Mouse (Mus musculus): Measurements from ENCODE around the gene Tfeb. TPM values are rescaled to one million over a fixed set of nuclear protein-coding genes. Genes with fewer than 3 reads are reported as not detected.

The Tfeb gene
- 2.2 TPM in 2 replicates for polyA plus RNA-seq (2015; fragmentation: Nextera tagmentation; extraction: Ambion mirVana)

DNA sequence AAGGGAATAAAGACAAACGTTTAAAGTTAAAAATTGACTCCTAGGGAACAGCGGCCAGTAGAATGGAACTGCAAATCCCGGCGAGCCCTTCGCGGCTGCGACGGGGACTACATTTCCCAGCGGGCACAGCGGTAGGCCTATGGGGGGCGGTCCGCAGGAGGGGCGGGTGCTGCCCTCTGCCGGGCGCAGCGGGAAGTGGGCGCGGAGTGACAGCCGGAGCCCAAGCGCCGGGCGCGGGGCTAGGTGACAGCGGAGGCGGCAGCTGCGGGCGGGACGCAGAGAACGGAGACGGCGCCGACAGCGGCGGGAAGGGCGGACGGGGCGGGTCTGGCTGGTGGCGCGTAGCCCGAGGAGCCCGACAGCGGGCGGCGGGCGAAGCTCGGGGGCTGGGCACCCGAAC lies at the start of gene Tfeb:
Gene Tfeb, plus strand, starts transcription at position 175 of the 400 bp plus-strand sequence.
- no peak within 1 kb of the TSS for H3K27ac ChIP-seq (ENCODE audit: low read length)
- no peaks in the 10 kb centered on the region for H3K36me3 ChIP-seq (ENCODE audit: control insufficient read depth, insufficient read depth)
- peaks cover 18% of the 10 kb centered on the region for H3K4me1 ChIP-seq (replicated peaks; ENCODE audit: control insufficient read depth, insufficient read depth, low read length)
- H3K27me3 ChIP-seq (replicated peaks; ENCODE audit: control insufficient read depth, insufficient read depth, low read length): peaks cover 24% of the 10 kb centered on the region
- peak within 1 kb of the TSS; percentile 96 for H3K4me2 ChIP-seq (ENCODE audit: low read length)
- peak; percentile 91 for ATAC-seq
- WGBS: under 1% methylated on average over 46 of the region's 47 CpGs
- 0 out of 2 replicates have a peak, but pooled peaks cover 3% of the 10 kb centered on the region for H3K9me3 ChIP-seq (ENCODE audit: control insufficient read depth, low read length)
- peak within 1 kb of the TSS; percentile 54 for H3K9ac ChIP-seq (replicated peaks; ENCODE audit: low read depth, low read length)
- H3K4me3 ChIP-seq (replicated peaks; ENCODE audit: low read length): peak within 1 kb of the TSS; percentile 64

DNA sequence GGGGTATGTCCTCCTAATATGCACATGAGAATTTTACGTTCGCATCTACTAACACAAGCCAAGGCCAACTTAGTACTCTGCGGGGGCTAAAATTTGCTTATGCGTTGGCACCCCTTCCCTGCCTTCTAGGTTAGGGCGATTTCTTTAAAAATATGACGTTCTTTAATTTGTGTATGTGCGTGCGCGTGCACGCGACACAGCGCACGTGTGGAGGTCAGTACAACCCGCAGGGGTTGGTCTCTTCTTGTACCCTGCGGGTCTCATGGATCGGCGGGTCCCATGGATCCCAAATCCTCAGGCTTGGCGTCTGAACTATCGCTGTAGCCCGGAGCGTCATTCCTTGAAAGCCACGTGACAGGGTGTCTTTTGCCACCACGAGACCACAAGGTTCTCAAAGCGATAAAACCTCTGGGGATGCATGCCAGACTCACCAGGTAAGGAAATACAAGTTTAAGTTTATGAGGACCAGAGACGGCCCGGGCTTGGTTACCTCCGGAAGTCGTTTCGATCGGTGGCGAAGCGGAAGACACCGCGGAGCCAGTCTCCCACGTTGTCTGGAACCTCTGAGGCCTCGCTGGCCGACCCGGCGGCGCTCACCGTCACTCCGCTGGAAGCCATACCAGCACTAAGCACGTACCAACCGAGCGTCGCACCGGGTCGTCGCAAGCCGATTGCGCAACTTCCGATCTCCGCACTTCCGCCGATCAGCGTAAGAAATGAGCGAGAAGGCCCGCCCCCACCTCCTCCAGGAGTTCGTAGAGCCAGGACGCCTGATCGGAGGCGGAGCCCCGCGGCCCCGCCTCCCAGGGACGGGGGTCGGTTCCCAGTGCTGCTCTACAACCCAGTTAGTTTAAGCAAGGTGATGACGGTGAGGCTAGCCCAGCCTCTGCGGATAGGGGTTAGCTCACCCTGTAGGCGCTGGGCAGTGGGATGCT lies 49.2 kb upstream of the Tfeb start:
- Histone ChIP-seq H3K9me3 (ENCODE audit: control insufficient read depth, low read length) (no peaks in the 10 kb centered on the region), H3K4me1 (replicated peaks; ENCODE audit: control insufficient read depth, insufficient read depth, low read length) (peaks cover 15% of the 10 kb centered on the region), H3K4me2 (ENCODE audit: low read length) (peak overlapping the region; percentile 99), H3K4me3 (replicated peaks; ENCODE audit: low read length) (peak overlapping the region; percentile 82), H3K27me3 (replicated peaks; ENCODE audit: control insufficient read depth, insufficient read depth, low read length) (no peaks in the 10 kb centered on the region), H3K36me3 (ENCODE audit: control insufficient read depth, insufficient read depth) (peaks cover 3% of the 10 kb centered on the region; the same call in 1 of the 2 replicates), H3K9ac (replicated peaks; ENCODE audit: low read depth, low read length) (peak overlapping the region; percentile 92), H3K27ac (ENCODE audit: low read length) (peak overlapping the region; percentile 79)
- peak; percentile 92 for ATAC-seq
- WGBS: under 1% methylated on average over 70 of the region's 70 CpGs

DNA sequence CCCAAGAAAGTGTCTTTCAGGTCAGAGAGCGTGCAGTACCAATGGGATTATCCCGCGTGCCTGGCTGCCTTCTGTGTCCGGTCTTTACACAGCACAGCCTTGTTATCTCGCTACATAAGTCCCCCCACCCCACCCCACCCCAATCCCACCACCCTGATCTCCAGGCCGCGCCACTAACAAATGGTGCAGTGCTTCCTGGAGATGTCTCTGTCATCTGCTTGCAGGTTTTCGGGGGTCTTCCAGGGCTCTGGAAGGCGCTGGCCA lies 48.6 kb upstream of the Tfeb start, which contains the start of gene Tomm6:
Gene Tomm6, minus strand, starts transcription at position 43 of the 264 bp plus-strand sequence.
- Histone ChIP-seq H3K4me1 (replicated peaks; ENCODE audit: control insufficient read depth, insufficient read depth, low read length) (peaks cover 15% of the 10 kb centered on the region), H3K27ac (ENCODE audit: low read length) (peak within 1 kb of the TSS; percentile 79), H3K27me3 (replicated peaks; ENCODE audit: control insufficient read depth, insufficient read depth, low read length) (0 out of 2 replicates have a peak, but pooled peaks cover under 1% of the 10 kb centered on the region), H3K4me3 (replicated peaks; ENCODE audit: low read length) (peak within 1 kb of the TSS; percentile 82), H3K9me3 (ENCODE audit: control insufficient read depth, low read length) (no peaks in the 10 kb centered on the region), H3K9ac (replicated peaks; ENCODE audit: low read depth, low read length) (peak within 1 kb of the TSS; percentile 92), H3K36me3 (ENCODE audit: control insufficient read depth, insufficient read depth) (0 out of 2 replicates have a peak, but pooled peaks cover 3% of the 10 kb centered on the region), H3K4me2 (ENCODE audit: low read length) (peak within 1 kb of the TSS; percentile 99)
- WGBS: 0% methylated on average over 9 of the region's 9 CpGs
- no peak for ATAC-seq

DNA sequence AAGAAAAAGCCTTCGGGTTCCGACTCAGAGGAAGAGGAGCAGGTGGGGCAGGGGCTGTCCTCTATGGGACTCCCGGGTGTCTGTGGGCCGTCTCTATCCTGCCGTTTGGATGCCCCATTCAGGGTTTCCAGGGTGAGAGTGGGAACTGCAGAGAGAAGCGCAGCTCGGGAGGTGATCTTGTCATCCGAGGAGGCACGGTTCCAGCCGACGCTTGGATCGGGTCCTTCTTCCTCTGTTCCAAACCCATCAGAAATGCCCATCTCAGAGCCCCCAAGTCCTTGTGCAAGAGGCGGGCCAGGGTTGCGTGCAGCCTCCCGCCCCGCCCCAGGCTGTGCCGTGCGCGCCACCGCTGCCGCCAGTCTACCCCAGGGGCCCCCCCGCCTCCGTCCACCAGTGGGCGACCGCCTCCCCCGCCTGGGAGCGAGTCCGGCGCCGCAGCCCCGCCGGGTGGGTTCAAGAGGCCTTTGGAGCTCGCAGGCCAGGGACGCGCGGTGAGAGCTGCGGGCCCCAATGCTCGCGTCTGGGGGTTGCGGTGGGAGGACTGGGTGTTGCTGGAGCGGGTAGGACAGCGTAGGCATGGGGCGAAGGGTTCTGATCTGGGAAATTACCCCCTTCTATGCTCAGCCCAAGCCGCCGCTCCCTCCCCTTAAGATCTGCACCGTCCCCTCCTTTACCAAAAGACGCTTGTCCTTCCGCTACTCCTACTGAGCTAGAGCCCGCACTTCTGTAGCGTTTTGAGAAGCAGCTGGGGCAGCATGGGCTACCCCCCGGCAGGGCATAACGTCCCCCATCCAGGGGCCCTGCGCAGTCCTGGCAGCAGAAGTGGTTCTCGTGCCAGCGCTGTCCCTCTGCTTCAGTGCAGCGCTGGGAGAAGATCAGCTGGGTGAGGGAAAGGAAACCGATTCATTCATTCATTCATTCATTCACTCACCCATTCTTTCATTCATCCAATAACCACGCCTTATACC lies 47.9 kb upstream of the Tfeb start, which contains the start of gene Frs3:
Gene Frs3, plus strand, starts transcription at position 423 of the 968 bp plus-strand sequence.
- 0 out of 2 replicates have a peak, but pooled peaks cover 3% of the 10 kb centered on the region for H3K36me3 ChIP-seq (ENCODE audit: control insufficient read depth, insufficient read depth)
- H3K4me1 ChIP-seq (replicated peaks; ENCODE audit: control insufficient read depth, insufficient read depth, low read length): peaks cover 15% of the 10 kb centered on the region
- peaks cover 3% of the 10 kb centered on the region; the same call in 1 of the 2 replicates for H3K27me3 ChIP-seq (replicated peaks; ENCODE audit: control insufficient read depth, insufficient read depth, low read length)
- peak; percentile 67 for ATAC-seq
- peak within 1 kb of the TSS; percentile 82 for H3K4me3 ChIP-seq (replicated peaks; ENCODE audit: low read length)
- no peaks in the 10 kb centered on the region for H3K9me3 ChIP-seq (ENCODE audit: control insufficient read depth, low read length)
- peak within 1 kb of the TSS; percentile 92 for H3K9ac ChIP-seq (replicated peaks; ENCODE audit: low read depth, low read length)
- H3K4me2 ChIP-seq (ENCODE audit: low read length): peak within 1 kb of the TSS; percentile 99
- WGBS: under 1% methylated on average over 50 of the region's 58 CpGs
- peak within 1 kb of the TSS; percentile 79 for H3K27ac ChIP-seq (ENCODE audit: low read length)

DNA sequence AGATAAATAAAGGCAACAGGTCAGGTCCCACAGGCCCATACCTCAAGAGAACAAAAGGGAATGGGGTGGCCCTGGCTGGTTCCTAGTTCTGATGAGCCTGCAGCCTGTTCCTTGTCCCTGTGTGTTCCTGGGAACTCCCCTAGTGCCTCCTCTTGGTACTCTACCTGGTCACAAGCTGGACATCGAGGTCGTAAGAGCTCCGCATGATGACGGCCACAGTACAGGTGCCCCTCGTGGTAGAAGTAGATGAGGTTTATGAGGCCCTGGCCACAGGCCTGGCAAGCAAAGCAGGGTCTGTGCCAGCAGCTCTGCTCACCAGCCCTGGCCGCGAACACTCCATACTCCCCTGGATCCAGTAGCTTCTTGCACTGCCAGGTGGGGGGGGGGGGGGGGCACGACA lies 46.9 kb upstream of the Tfeb start:
- Histone ChIP-seq H3K9ac (replicated peaks; ENCODE audit: low read depth, low read length) (no peak overlapping the region), H3K27ac (ENCODE audit: low read length) (no peak overlapping the region), H3K36me3 (ENCODE audit: control insufficient read depth, insufficient read depth) (no peaks in the 10 kb centered on the region), H3K4me1 (replicated peaks; ENCODE audit: control insufficient read depth, insufficient read depth, low read length) (peaks cover 20% of the 10 kb centered on the region), H3K9me3 (ENCODE audit: control insufficient read depth, low read length) (no peaks in the 10 kb centered on the region), H3K4me3 (replicated peaks; ENCODE audit: low read length) (peak overlapping the region; percentile 82; the same call in 1 of the 2 replicates), H3K4me2 (ENCODE audit: low read length) (peak overlapping the region; percentile 83; the same call in 1 of the 2 replicates), H3K27me3 (replicated peaks; ENCODE audit: control insufficient read depth, insufficient read depth, low read length) (peaks cover 3% of the 10 kb centered on the region; the same call in 1 of the 2 replicates)
- WGBS: 79% methylated on average over 8 of the region's 8 CpGs
- ATAC-seq: no peak

DNA sequence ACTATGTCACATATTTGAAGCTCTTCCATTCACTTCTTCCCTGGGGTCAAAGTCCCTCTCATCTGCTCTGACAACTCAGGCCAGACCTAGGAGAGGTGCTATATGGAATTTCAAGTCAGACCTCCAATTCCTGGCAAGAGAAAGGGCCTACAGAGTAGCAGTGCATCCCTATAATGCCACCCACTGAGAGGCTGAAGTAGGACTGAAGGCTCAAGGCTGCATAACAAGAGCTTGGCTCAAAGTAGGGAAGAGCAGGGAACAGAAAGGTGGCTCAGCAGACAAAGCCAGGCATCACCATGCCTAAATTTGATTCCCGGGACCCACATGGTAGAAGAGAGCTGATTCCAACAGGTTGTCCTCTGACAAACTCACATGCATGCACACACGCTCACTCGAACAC lies 45.2 kb upstream of the Tfeb start:
- H3K36me3 ChIP-seq (ENCODE audit: control insufficient read depth, insufficient read depth): no peaks in the 10 kb centered on the region
- peaks cover 3% of the 10 kb centered on the region; the same call in 1 of the 2 replicates for H3K27me3 ChIP-seq (replicated peaks; ENCODE audit: control insufficient read depth, insufficient read depth, low read length)
- H3K4me2 ChIP-seq (ENCODE audit: low read length): no peak overlapping the region
- H3K4me1 ChIP-seq (replicated peaks; ENCODE audit: control insufficient read depth, insufficient read depth, low read length): peaks cover 23% of the 10 kb centered on the region
- no peaks in the 10 kb centered on the region for H3K9me3 ChIP-seq (ENCODE audit: control insufficient read depth, low read length)
- 87% methylated on average over 3 of the region's 3 CpGs for WGBS
- no peak overlapping the region for H3K4me3 ChIP-seq (replicated peaks; ENCODE audit: low read length)
- no peak overlapping the region for H3K27ac ChIP-seq (ENCODE audit: low read length)
- H3K9ac ChIP-seq (replicated peaks; ENCODE audit: low read depth, low read length): no peak overlapping the region
- no peak for ATAC-seq

DNA sequence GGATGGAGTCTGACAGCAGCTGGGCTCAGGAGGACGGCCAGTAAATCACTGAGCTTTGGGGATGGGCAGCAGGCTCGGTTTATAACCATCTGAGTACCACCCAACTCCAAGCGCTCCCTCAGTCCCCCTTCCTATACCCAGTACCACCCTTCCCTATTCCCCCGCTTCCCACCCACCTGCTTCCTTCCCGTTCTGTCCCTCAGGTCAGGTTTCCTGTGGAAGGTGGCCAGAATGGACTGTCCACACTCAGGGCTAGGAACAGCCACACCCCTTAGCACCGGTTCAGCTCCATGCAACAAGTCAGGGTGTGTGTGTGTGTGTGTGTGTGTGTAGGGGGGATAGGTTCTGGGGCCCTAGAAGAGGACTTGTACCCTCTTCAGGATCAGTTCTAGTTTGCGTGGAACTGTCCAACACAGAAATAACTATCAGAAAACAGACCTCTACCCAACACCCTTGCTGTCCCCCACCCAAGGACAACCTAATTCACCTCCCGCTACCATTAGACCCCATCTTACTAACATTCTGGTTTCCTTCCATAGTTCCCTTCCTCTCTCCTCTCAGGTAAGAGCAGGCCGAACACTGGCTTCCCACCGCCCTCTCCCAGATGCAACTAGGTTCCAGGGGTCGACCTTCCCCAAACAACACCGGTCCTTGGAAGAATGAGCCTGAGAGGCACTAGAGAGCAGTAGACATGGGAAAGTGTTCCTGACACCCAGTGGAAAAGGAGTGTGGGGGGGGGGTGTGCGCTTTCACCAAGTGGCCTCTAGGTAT lies 43.0 kb upstream of the Tfeb start:
- no peak for ATAC-seq
- 39% methylated on average over 13 of the region's 13 CpGs for WGBS
- Histone ChIP-seq H3K4me2 (ENCODE audit: low read length) (peak overlapping the region; percentile 81), H3K9me3 (ENCODE audit: control insufficient read depth, low read length) (no peaks in the 10 kb centered on the region), H3K4me1 (replicated peaks; ENCODE audit: control insufficient read depth, insufficient read depth, low read length) (peaks cover 14% of the 10 kb centered on the region), H3K9ac (replicated peaks; ENCODE audit: low read depth, low read length) (peak overlapping the region; percentile 89), H3K36me3 (ENCODE audit: control insufficient read depth, insufficient read depth) (no peaks in the 10 kb centered on the region), H3K4me3 (replicated peaks; ENCODE audit: low read length) (peak overlapping the region; percentile 77), H3K27ac (ENCODE audit: low read length) (peak overlapping the region; percentile 34; the same call in 1 of the 2 replicates), H3K27me3 (replicated peaks; ENCODE audit: control insufficient read depth, insufficient read depth, low read length) (peaks cover 3% of the 10 kb centered on the region; the same call in 1 of the 2 replicates)

DNA sequence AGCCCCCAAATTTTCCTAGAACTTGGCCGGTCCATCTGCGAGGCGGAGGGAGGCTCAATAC lies 42.6 kb upstream of the Tfeb start, which contains the start of gene Gm21981:
Gene Gm21981, minus strand, starts transcription at position 14 of the 61 bp plus-strand sequence.
- Histone ChIP-seq H3K36me3 (ENCODE audit: control insufficient read depth, insufficient read depth) (no peaks in the 10 kb centered on the region), H3K4me3 (replicated peaks; ENCODE audit: low read length) (peak within 1 kb of the TSS; percentile 77), H3K27ac (ENCODE audit: low read length) (peak within 1 kb of the TSS; percentile 40; the same call in 1 of the 2 replicates), H3K9ac (replicated peaks; ENCODE audit: low read depth, low read length) (peak within 1 kb of the TSS; percentile 89), H3K4me1 (replicated peaks; ENCODE audit: control insufficient read depth, insufficient read depth, low read length) (peaks cover 14% of the 10 kb centered on the region), H3K4me2 (ENCODE audit: low read length) (peak within 1 kb of the TSS; percentile 81), H3K27me3 (replicated peaks; ENCODE audit: control insufficient read depth, insufficient read depth, low read length) (peaks cover 3% of the 10 kb centered on the region; the same call in 1 of the 2 replicates), H3K9me3 (ENCODE audit: control insufficient read depth, low read length) (no peaks in the 10 kb centered on the region)
- no peak for ATAC-seq
- WGBS: 0% methylated on average over 3 of the region's 3 CpGs
